Mouse (Mus musculus) 3T3-L1 (cell line): ENCODE measurements at regions not wholly inside any gene's neighbourhood (a gene's known extent, or its start where the extent isn't known, plus 50 kb on each side); places are given as distances from the start of the nearest gene placed in this dataset.
A peak's percentile ranks its signal among the peaks of the same experiment; 100 is the strongest.

Experiments used
- DNase-seq: peaks from one replicate; pipeline ENCODE4 v3.0.0-alpha.2; 2015; ENCODE audit warnings: low read depth, low spot score

DNA sequence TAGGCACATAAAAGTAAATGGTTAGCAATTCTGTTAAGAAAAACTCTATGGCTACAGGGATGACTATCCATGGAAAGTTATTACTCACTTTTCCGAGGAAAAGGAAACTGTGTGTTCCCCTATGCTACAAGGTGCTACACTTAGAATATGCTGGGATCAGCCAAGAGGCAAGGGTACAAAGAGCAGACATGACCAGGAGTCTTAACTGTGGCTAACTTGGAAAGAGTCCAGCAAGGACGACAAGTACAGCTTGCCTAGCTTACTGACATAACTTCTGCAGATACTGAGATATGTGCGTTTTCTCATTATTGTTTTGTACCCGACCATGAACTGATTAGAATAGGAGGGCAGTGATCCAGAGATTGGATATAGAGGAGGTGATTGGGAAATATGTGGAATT, 296.4 kb downstream of the Gm16223 start:
- no peak for DNase-seq

DNA sequence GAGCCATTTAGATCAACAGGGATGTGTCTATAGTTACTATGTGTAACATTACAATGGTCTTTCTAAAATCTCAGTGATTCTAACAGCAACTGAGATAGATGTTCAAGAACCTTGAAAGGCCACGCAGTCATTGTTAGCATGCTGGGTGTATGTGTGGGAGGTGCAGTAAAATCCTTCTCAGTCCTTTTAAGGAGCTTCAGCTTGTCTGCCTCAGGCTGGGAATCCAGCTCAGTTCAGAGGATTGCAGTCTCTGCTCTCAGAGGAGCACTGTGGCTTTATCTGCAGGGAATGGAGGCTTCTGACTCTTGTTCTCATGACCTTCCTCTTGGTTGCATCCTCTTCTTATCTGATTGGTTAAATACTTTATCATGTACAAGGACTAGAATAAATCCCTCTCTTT, 320.2 kb downstream of the Gm16223 start:
- no peak for DNase-seq

DNA sequence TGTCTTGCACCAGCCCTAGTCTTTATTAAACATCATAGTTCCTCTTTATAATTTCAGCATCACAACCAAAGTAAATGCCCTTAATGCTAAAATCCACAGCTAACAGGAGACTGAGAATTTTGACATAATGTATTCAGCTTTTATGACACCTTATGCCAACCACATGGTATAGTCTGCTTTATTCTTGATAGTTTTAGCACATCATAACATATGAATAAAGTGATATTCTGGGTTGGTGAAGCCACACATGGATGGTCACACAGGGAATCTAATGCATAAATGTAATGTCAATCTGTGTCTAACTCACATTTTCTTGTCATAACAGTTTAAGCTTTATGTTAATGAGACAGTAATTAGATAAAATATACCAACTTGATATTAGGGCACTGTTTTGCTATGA, 328.9 kb downstream of the Gm16223 start:
- DNase-seq: no peak

DNA sequence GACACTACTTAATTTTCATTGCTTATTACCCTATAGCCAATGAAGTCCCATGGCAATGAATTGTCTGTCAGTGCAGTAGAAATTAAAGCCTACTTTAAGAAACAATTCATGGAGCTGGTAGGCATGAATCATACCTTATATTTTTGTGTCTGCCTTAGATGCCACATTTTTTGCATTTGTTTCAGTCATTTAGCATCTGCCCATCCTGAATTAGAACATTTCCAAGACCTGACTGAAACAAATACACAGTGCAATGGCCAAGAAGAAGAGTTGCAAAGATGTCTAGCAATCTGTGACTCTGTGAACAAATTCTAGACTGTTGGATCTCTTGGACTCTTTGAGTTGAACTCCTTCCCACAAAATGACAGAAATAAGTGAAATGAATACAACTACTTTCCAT, 342.2 kb downstream of the Gm16223 start:
- no peak for DNase-seq

DNA sequence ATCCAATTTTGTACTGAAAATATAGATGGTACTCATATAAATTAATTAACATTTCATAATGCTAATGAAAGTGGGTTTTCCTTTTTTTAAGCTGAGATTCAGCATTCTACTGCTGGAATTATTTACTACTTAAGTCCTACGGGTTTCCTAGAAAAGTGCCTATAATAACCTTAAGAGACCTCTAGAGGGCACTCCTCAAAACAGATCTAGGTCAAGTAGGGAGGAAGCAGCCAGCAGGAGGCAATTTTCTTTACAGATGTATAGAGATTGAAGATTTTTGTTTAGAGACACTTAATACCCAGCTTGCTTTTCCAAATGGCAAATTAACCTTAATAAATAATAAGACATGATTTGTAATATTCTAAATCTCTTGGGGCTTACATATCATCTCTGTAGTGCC, 344.5 kb downstream of the Gm16223 start:
- DNase-seq: peak; percentile 67

DNA sequence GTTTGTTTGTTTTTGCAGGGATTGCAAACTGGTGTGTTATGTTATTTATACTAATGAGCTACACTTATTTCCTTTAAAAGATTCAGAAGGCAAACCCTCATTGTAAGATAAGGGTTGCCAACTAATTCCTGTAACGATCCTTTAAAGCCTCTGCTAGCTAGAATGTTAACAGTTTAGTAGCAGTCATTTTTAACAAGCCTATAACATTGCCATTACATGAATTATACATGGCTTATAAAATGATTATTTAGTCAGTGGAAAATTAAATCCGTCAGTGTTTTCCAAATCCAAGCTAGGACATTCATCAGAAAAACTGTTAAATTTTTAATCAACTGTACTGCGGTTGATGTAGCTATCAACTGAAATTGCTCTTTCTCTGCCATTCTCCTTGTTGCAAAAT, 358.1 kb downstream of the Gm16223 start:
- no peak for DNase-seq

DNA sequence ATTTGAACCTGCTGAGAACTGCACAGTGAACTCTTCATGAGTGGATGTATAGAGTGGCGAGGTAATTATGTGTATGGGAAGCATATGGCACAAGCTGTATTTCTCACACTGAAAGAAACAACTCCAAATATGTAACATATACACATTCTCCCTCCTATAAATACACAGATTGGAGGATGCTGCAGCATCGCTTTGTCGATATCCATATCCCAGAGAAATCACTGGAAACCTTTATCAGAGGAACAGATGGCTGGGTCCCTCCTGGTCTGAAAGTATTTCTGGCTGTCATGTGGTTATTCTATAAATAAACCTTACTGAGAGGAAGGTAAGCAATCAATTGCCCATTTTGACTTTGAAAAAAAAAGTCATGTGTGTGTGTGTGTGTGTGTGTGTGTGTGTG, 365.4 kb downstream of the Gm16223 start:
- no peak for DNase-seq

DNA sequence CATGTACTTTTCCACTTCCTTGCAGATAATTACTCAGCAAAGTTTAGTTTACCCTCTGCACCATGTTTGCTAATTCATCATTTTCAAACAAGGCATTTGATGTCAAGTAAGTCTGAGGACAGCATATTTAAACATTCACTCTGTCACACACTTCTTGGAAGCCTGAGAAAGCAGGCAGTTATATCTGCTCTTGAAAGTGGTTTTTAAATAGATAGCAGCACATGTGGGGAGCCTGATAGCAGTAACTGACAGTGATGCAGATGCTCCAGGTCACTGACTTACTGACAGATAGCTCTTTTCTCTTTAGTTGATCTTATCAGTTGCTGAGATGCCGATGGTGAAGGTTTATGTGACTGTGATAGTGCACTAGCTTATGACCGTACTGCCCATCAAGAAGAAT, 380.9 kb downstream of the Gm16223 start:
- DNase-seq: no peak

DNA sequence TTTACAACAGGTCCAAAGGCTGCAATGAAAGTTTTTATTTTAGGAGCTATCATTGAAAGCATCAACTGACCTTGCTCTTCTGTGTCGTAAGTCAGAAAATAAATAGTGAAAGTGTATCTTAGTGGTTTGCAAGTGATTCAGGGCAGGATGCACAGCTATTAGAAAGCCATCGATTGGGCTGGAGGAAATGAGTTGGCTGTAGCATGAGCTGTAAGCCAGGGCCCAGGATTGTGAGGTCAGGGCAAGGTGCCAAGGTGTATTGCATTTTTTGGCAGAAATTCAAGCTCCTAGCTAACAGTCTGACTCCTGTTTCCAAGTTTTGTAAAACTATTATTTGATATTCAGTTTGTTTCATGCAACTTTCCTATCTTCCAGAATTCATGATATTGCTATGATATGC, 381.8 kb downstream of the Gm16223 start:
- no peak for DNase-seq

DNA sequence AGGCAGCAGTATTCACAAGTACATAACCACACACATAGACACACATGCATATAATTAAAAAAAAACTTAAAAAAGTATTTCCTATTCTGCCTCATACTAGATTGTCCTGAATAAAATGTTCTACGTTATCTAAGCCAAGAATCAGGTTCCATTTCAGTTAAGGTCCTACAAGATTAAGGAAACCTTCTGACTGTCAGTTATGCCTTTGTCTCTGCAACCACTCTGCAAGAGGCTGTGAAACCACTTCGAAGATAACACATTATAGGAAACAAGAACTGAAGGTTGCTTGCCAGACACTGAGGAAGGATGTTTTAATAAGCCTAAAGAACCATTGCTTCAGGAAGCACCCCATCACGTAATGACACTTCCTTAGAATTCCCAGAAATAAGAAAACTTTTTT, 385.9 kb downstream of the Gm16223 start:
- DNase-seq: no peak

DNA sequence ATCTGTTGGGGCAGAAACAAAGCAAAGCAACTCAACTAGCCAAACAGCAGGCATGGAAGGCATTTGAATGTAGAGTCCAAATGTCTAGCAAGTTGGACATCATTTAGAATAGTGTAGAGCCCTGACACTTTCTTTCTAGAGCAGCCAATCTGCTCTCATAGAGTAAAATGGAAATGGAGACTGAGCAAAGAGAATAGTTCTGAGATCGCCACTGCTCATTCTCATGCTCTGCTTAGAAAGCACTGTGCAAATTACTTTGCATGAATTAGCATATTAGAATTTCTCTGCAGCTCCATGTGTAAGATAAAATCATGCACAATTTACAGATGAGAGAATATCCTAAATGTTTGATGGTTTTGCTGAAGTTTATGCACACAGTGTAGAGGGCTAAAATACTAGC, 393.4 kb downstream of the Gm16223 start:
- DNase-seq: no peak

DNA sequence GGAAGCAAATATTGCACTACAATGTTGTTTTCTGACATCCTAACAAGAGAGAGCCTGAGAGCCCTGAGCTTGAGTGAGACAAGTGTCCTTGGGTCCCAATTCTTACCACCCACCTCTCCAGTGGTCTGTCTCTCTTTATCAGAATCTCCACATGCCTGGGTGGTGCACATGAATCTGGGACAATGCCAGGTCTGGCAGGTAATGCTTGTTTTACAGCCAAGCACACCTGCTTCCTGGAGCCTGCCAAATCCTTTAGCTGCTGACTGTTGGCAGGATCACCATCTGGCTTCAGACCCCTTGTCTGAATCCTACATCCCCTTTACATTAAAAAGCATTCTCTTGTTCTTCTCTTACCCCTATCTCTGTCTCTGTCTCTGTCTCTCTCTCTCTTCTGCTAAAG, 397.1 kb downstream of the Gm16223 start:
- no peak for DNase-seq

DNA sequence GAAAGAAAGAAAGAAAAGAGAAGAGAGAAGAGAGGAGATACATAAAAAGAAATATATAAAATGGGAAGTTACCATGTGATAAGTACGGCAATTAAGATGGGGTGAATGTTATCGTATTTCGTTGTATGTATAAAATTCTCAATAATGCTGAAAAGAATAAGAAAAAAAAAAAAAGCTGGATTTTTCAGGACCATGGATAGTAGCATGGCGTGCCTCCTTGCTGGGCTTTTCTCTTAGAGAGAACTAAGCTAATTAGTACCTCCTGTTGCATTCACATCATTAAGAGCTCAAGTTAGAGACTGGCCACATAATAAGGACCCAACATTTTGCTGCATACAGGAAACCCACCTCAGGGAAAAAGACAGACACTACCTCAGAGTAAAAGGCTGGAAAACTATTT, 405.7 kb downstream of the Gm16223 start:
- no peak for DNase-seq

DNA sequence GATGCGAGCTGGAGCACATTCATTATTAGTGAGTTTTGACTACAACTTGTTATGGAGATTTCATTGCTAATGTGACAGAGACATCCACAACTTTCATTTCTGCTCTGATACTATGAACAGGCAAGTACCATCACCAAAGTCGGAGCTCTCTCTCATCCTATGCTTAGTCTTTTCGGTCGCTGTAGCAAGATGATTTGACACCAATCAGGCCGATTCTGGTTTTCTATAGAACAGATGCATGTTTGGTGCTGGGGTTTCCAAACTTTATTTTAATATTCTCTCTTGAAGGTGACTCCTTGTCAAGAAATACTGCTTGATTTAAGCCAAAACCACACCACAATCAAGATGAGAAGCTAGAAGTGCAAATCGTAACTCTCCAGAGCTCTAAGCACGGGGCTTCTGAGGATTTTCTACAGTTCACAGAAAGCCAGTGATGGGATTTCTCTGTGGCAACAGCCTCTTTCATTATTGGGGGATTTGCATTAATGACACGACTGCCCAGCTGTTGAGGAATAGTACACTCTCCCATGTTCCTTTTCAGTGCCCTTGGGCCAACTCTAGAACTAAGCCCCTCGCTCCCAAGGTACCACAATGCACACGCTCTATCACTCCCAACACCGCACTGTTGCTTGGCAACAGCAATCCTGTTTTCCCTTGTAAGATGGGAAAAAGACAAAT, 434.5 kb downstream of the Gm16223 start:
- DNase-seq: no peak

DNA sequence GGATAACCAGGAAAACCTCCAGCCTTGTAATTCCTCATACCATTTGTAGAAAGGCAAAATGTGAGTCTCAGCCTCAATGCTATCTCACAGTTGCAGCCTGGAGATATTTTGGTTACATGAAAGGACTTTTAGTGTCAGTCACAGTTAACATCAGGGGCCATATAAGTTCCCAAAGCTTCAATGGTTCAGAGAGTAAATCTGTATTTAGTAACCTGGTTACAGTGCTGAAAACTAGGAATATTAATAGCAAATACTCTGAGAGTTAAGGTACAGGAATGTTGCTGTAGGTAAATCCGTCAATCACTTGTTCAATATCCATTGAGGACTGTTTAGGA, 435.0 kb downstream of the Gm16223 start:
- no peak for DNase-seq

DNA sequence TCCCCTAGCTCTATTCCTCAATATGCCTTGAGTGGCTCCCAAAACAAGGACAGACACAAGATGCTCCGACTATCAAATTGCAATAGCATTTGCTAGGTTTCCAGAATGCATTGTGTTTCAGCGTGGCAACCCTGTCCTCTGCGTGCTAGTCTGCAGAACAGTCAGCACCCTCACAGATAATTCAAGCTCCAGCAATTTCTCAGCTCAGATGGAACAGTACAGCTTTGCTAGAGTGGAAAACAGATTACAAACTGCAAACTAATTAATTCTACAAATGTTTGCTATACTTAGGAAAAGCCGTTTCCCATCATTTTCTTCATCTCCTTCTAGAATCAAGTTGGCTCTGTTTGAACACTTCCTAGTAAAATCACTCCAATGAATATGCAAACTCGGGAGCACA, 441.4 kb downstream of the Gm16223 start:
- no peak for DNase-seq

DNA sequence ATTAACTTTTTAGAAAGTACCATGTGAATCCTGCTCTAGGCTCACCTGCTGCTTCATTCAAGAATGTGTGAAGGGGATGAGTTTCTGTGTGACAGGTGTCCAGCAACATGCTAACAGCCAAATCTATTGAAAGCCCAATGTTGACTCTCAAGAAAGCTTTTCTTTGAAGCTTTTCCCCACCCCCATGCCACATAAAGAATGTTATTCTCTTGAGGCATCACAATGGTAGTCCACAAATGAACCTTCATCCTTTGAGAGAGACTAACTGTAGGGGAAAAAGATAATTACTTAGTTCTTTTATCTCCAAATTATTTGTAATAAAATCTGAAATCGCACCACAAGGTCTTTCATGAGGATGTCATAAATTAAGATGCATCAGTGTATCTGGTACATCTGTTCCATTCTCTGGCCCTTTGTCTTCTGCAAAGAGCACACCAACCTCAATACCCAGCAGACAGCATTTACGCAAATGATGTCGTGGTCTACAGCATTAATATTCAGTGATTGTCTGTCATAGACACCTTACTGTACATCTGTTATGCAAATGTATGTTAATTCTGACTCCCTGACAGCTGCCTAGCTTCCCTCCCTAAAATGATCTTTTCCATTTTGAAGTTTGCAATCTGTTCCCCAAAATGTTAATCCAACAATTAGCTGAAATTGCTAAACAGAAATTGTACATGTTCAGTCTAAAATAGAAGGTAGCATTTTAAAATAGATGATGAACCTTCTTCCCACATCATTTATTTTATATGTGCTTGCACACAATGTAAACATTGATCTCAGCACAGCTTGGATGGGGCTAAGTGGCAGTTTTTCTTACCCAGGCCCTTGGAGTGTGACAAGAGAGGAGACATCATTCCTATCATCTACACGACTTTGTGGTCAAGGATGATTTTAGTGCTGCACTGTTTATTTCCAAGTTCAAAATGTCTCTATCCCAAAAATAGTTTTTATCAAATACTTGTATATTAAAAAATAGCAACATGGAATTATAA, 455.7 kb downstream of the Gm16223 start:
- DNase-seq: no peak

DNA sequence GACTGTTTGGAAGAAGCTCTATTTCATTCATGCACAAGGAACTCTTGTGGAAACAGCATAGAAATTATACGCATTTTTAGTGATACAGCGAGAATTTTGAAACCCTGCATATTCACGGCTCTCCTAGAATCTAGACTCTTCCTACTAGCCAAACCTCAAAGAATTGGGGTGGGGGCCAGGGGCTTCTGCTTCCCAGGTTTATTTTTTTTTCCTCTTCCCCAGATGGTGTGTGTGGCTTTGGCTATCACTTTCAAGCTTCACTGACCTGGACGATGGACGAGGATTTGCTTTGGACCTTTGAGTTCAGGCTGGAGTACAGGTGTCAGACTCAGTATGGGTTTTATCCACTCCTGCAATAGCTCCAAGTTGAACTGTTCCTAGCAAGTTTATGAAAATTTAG, 457.7 kb downstream of the Gm16223 start:
- no peak for DNase-seq

DNA sequence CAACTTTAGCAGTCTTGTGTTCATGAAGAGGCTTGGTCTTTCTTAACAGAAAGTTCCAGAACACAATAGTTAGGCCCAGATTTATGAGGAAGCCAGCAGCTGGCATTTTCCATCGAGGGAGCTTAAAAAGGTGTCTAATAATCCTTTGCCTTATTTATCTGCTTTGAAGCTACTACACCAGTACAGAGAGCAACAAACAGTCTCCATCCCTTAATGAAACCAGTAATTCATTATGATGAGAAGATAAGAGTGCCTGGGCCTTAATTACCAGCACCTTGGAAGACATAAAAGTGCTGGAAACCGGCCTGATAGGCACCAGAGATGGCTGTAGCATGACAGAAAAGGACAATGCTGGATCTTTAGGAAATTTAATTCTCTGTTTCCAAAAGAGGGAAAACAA, 492.8 kb downstream of the Gm16223 start:
- no peak for DNase-seq

DNA sequence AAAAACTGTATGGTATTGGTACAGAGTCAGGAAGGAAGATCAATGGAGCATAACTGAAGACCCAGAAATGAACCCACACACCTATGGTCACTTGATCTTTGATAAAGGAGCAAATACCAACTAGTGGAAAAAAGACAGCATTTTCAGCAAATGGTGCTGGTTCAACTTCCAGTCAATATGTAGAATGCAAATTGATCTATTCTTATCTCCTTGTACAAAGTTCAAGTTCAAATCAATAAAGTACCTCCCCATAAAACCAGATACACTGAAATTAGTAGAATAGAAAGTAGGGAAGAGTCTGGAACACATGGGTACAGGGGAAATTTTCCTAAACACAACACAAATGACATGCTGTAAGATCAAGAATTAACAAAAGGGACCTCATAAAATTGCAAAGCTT, 495.6 kb downstream of the Gm16223 start:
- no peak for DNase-seq

DNA sequence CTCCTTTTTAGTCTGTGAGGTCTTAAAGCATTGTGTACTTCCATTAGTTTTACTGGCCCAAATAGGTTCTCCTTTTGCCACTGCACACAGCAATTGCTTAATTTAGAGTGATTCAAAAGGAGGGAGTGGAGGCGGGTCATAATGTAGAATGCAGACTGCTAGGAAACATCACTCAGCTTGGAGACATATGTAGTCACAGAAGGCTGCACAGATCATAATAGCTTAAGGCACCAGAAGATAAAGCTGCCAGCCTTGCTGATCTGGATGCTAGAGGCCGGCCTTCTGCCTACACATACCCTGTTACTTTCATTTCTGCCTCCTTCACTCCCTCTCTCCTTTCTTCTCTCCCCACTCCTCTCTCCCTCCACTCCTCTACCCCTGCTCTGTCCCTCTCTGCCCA, 508.2 kb downstream of the Gm16223 start:
- no peak for DNase-seq

DNA sequence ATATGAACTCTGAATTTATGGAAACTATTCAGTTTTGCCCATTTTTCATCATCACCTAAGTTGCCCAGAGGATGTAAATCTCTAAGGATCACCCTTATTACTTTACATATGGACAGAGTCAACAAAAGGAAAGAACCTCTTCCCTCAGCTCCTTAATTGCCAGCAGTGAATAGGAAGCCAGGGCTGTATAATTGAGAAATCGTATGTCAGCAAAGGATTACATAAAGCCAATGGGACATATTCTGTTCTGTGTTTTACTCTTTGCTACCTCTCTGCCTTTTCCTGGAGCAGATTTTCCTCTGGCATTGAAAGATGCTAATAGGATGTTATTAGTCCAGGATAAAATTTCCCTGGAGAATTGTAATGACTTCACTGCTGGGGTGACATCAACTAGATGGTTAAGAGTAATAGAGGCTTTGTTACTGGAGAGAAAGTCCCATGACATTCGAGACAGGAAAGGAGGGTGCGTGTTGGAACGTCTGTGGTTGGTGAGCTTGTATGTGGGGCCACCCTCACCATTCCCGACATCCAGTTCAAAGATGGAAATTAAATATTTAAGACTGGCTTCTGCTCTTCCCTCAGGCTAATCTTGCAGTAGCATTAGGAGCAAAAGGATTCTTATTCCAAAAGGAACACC, 510.6 kb downstream of the Gm16223 start:
- no peak for DNase-seq

DNA sequence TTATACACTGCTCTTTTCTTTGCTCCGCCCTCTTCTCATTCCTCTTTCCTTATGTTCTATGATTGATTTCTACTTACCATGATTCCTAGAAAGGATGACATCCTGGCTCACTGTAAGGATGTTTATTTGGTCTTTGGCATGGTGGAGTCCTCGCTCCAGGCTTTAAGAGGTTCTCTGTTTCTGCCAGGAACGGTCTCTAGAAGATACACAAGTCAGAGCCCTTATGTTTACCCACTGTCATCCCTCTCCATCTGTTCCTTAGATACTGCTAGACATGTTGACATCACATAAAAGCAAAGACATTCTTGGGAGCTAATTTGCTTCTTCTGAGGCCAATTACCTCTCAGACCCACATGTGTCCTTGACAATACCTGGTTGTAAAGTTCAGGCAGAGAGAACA, 552.9 kb downstream of the Gm16223 start:
- no peak for DNase-seq
